Mouse (Mus musculus): ENCODE results near the gene Mtmr12. TPM values are rescaled to one million over a fixed set of nuclear protein-coding genes. Genes with fewer than 3 reads are reported as not detected.
"Not testable (repeated sequence)": the region's sequence is repeated elsewhere in the genome, so short reads cannot be mapped to it uniquely, and the experiment has no call there.

Gene Mtmr12
- polyA plus RNA-seq, 1 experiment, result 4.6 TPM

DNA sequence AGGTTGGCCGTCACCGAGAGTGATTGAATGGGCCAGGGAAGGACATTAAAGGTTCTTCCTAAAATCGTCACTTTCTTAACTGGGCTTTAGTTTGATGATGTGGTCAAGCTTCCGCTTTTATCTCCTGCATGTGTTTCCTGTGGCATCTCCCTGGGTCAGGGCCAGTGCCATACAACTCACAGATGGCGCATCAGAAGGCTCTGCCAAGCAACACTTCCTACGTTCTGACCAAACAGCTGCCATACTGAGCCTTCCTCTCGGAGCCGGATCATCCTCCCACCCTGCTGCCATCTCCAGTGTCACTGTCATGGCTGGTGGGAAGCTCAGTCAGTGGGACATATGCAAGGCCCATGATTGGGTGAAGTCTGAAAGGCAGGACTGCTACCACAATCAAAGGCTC lies 6.7 kb downstream of the Mtmr12 start:
- no peaks in the 10 kb centered on the region for H3K27me3 ChIP-seq (replicated peaks)
- H3K4me3 ChIP-seq (replicated peaks), result peak overlapping the region; percentile 80
- peak; percentile 68; the same call in 2 of the 3 replicates for TF ChIP-seq GATA1 (IDR thresholded peaks at IDR 0.05; ENCODE audit: borderline replicate concordance, low read length)
- peak; percentile 65; the same call in 1 of the 2 replicates for TF ChIP-seq FLI1 (IDR thresholded peaks at IDR 0.05; ENCODE audit: low read length)
- H3K4me1 ChIP-seq, result peaks cover 100% of the 10 kb centered on the region
- 0 out of 2 replicates have a peak, but pooled peaks cover 3% of the 10 kb centered on the region for H3K9me3 ChIP-seq
- peaks cover 86% of the 10 kb centered on the region for H3K36me3 ChIP-seq (replicated peaks; ENCODE audit: low read length)

DNA sequence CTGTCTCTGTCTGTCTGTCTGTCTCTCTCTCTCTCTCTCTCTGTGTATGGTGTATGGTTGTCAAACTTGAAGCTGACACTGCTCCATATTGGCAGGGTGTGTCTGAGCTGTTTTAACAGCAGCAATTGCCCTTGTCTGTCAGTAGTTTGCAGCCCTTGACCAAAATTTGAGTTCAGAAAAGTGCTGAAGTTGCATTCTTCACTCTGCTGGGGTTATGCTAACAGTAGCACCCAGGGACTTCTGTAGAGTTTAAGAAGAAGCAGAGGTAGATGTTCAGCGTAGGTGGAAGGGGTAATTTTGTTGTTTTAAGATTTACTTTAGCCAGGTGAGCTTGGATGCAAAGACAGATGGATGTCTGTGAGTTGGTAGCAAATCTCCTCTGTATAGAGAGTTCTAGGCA lies 7.4 kb downstream of the Mtmr12 start:
- Histone ChIP-seq H3K4me1 (peaks cover 100% of the 10 kb centered on the region), H3K27me3 (replicated peaks) (no peaks in the 10 kb centered on the region), H3K36me3 (replicated peaks; ENCODE audit: low read length) (peaks cover 83% of the 10 kb centered on the region), H3K4me3 (replicated peaks) (peak overlapping the region; percentile 38), H3K9me3 (0 out of 2 replicates have a peak, but pooled peaks cover 3% of the 10 kb centered on the region)
- TF ChIP-seq GATA1 (IDR thresholded peaks at IDR 0.05; ENCODE audit: borderline replicate concordance, low read length), result no peak
- no peak for TF ChIP-seq FLI1 (IDR thresholded peaks at IDR 0.05; ENCODE audit: low read length)

DNA sequence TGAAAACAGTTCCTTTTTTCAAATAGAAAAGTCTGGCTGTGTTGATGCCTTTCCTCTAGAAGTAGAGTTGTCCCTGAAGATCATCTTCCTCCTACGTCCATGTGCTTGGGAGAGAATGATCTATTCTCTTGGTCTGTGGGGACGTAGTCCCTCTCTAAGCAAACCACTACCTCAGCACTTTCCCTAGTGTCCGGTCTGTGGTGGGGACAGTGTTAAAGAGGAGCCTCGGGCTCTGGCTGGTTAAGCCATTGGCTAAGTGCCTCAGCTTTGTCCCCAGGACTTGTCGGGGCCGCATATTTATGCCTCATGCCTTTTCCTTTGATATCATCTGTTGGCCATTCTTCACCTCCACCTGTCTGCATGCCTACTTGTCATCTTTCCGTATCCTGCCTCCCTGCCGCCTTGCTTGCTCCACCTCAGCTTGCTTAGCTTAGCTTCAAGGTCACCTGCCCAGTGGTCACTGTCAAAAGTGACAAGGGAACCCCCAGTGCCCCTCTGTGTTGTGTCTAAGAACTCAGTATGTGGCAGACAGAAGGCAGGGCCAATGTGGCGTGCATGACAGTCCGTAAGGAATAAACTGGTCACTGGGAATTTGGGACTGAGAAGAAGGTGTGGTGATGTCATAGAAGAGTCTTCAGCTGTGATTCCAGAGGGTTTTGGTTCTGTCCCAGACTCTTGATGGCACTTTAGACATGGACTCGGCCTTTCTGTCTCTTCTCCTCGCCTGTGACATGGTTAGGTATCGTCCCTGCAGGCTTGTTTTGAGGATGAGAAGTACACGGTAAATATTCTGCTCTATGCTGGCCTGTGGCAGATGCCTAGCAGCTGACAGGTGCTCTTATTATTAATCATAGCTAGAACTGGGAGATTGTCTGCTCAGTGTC lies 9.9 kb downstream of the Mtmr12 start:
- Histone ChIP-seq H3K9me3 (no peaks in the 10 kb centered on the region), H3K4me1 (peaks cover 100% of the 10 kb centered on the region), H3K36me3 (replicated peaks; ENCODE audit: low read length) (peaks cover 75% of the 10 kb centered on the region), H3K4me3 (replicated peaks) (peak overlapping the region; percentile 55), H3K27me3 (replicated peaks) (no peaks in the 10 kb centered on the region)
- no peak for TF ChIP-seq GATA1 (IDR thresholded peaks at IDR 0.05; ENCODE audit: borderline replicate concordance, low read length)
- no peak for TF ChIP-seq FLI1 (IDR thresholded peaks at IDR 0.05; ENCODE audit: low read length)

GRCm38 (mm10) chr15:12215415-12215718 lies 10.5 kb downstream of the Mtmr12 start:
- no peaks in the 10 kb centered on the region for H3K27me3 ChIP-seq (replicated peaks)
- peaks cover 100% of the 10 kb centered on the region for H3K4me1 ChIP-seq
- H3K36me3 ChIP-seq (replicated peaks; ENCODE audit: low read length), result peaks cover 74% of the 10 kb centered on the region
- TF ChIP-seq FLI1 (IDR thresholded peaks at IDR 0.05; ENCODE audit: low read length), result no peak
- H3K4me3 ChIP-seq (replicated peaks), result peak overlapping the region; percentile 51
- no peaks in the 10 kb centered on the region for H3K9me3 ChIP-seq

- no peak for TF ChIP-seq GATA1 (IDR thresholded peaks at IDR 0.05; ENCODE audit: borderline replicate concordance, low read length)
- no peak for TF ChIP-seq FLI1 (IDR thresholded peaks at IDR 0.05; ENCODE audit: low read length)
- H3K4me3 ChIP-seq (replicated peaks), result peak overlapping the region; percentile 62
- H3K36me3 ChIP-seq (replicated peaks; ENCODE audit: low read length), result peaks cover 77% of the 10 kb centered on the region
- no peaks in the 10 kb centered on the region for H3K9me3 ChIP-seq
- peaks cover 100% of the 10 kb centered on the region for H3K4me1 ChIP-seq
- H3K27me3 ChIP-seq (replicated peaks), result no peaks in the 10 kb centered on the region
Observed at GRCm38 (mm10) chr15:12216119-12216518, 11.3 kb downstream of the Mtmr12 start.

DNA sequence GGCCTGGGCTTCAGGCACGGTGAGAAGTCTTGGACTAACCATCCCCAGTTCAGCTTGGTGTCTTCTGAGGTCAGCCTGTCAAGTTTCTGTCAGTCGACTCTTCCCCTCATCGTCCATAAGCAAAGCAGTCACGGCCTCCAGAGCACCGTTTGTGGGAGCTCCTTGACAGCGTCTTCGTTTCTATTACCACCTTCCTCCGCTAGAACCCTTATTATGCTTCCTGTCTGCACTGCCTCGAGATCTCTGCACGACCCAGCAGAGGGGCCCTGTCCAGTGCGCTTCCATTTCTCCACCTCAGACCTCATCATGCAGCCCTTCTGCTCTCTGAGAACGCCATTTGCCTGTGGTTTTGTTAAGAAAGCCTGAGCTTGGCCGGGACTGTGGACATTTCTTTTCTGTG lies 12.0 kb downstream of the Mtmr12 start:
- Histone ChIP-seq H3K36me3 (replicated peaks; ENCODE audit: low read length) (peaks cover 76% of the 10 kb centered on the region), H3K9me3 (no peaks in the 10 kb centered on the region), H3K4me3 (replicated peaks) (peak overlapping the region; percentile 70), H3K4me1 (peaks cover 100% of the 10 kb centered on the region), H3K27me3 (replicated peaks) (no peaks in the 10 kb centered on the region)
- TF ChIP-seq FLI1 (IDR thresholded peaks at IDR 0.05; ENCODE audit: low read length), result no peak
- TF ChIP-seq GATA1 (IDR thresholded peaks at IDR 0.05; ENCODE audit: borderline replicate concordance, low read length), result no peak

DNA sequence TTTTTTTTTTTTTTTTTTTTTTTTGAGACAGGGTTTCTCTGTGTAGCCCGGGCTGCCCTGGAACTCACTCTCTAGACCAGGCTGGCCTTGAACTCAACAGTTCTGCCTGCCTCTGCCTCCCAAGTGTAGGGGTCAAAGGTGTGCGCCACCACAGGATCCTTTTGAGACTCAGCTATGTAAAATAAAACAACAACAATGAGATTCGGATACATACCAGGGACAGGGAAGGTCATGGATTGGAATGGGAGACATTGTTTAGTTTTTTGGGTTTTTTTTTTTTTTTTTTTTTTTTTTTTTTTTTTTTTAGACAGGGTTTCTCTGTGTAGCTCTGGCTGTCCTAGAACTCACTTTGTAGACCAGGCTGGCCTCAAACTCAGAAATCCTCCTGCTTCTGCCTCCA lies 12.5 kb downstream of the Mtmr12 start:
- peaks cover 100% of the 10 kb centered on the region for H3K4me1 ChIP-seq
- not testable (repeated sequence) for H3K27me3 ChIP-seq (replicated peaks); H3K9me3 ChIP-seq; H3K4me3 ChIP-seq (replicated peaks)
- peaks cover 73% of the 10 kb centered on the region for H3K36me3 ChIP-seq (replicated peaks; ENCODE audit: low read length)

GRCm38 (mm10) chr15:12217849-12218248 lies 13.0 kb downstream of the Mtmr12 start:
- Histone ChIP-seq H3K4me3 (replicated peaks) (no peak overlapping the region), H3K27me3 (replicated peaks) (no peaks in the 10 kb centered on the region), H3K4me1 (peaks cover 100% of the 10 kb centered on the region), H3K9me3 (no peaks in the 10 kb centered on the region), H3K36me3 (replicated peaks; ENCODE audit: low read length) (peaks cover 74% of the 10 kb centered on the region)
- TF ChIP-seq GATA1 (IDR thresholded peaks at IDR 0.05; ENCODE audit: borderline replicate concordance, low read length) (no peak), FLI1 (IDR thresholded peaks at IDR 0.05; ENCODE audit: low read length) (no peak)

- Histone ChIP-seq H3K4me3 (replicated peaks) (peak overlapping the region; percentile 42), H3K36me3 (replicated peaks; ENCODE audit: low read length) (peaks cover 69% of the 10 kb centered on the region), H3K4me1 (peaks cover 100% of the 10 kb centered on the region), H3K27me3 (replicated peaks) (no peaks in the 10 kb centered on the region), H3K9me3 (no peaks in the 10 kb centered on the region)
- TF ChIP-seq GATA1 (IDR thresholded peaks at IDR 0.05; ENCODE audit: borderline replicate concordance, low read length), result no peak
- TF ChIP-seq FLI1 (IDR thresholded peaks at IDR 0.05; ENCODE audit: low read length), result no peak
Observed at GRCm38 (mm10) chr15:12218583-12219382, 14.0 kb downstream of the Mtmr12 start.

DNA sequence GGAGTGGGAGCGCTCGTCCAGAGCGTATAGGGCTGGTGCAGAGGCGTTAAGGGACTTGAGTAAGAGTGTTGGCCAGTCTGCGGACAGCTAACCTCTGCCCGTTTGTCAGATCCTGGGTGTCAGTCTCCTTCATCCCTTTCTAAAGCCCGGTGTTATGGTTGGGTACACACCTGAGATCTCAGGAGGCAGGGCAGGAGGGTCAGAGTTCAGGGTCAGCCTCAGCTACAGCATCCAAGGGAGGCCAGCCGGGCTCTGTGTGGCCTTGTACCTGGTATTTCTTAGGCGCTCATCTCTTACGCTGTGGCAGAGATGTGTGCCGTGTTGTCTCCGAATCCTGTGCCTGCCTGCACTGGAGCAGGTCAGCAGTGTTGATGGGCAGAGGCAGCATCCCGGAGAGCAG lies 16.3 kb downstream of the Mtmr12 start:
- Histone ChIP-seq H3K36me3 (replicated peaks; ENCODE audit: low read length) (peaks cover 59% of the 10 kb centered on the region), H3K4me1 (peaks cover 100% of the 10 kb centered on the region)

More for the DNA sequence above, 16.3 kb downstream of the Mtmr12 start:
- no peak for TF ChIP-seq FLI1 (IDR thresholded peaks at IDR 0.05; ENCODE audit: low read length)
- TF ChIP-seq GATA1 (IDR thresholded peaks at IDR 0.05; ENCODE audit: borderline replicate concordance, low read length), result no peak
- Histone ChIP-seq H3K4me3 (replicated peaks) (peak overlapping the region; percentile 62), H3K27me3 (replicated peaks) (no peaks in the 10 kb centered on the region), H3K9me3 (no peaks in the 10 kb centered on the region)
